Mouse (Mus musculus) bone marrow macrophage, adult 2 months (primary cell): ENCODE measurements around the gene Errfi1. TPM values are rescaled to one million over a fixed set of nuclear protein-coding genes. Genes with fewer than 3 reads are reported as not detected.

Experiments used
- H3K27ac ChIP-seq: 2 replicates; pipeline ENCODE4 v1.5.1; 2012; ENCODE audit warnings: low read depth, low read length; ENCODE audit not compliant: insufficient read depth
- H3K4me1 ChIP-seq: 2 replicates; pipeline ENCODE4 v1.6.1; 2012; ENCODE audit warnings: low read length; ENCODE audit not compliant: control insufficient read depth, insufficient read depth
- H3K4me3 ChIP-seq: 2 replicates; pipeline ENCODE4 v1.5.1; 2012; ENCODE audit warnings: mild to moderate bottlenecking, low read length, moderate library complexity; ENCODE audit not compliant: insufficient read depth
- CTCF ChIP-seq: IDR thresholded peaks from 2 replicates; pipeline ENCODE4 v1.5.1; 2012; ENCODE audit warnings: low read depth, mild to moderate bottlenecking, low read length, moderate library complexity
- POLR2A ChIP-seq: IDR thresholded peaks from 2 replicates; pipeline ENCODE4 v1.6.1; 2012; ENCODE audit warnings: mild to moderate bottlenecking, low read depth, low read length, borderline replicate concordance
- polyA plus RNA-seq: library from polyadenylated mRNA; stranded (reverse); fragments of >200 nt; gene quantifications from 2 replicates; pipeline ENCODE4 v1.2.4, GENCODE M21; 2012; ENCODE audit not compliant: missing spikeins, insufficient read depth, insufficient read length

The Errfi1 gene
- polyA plus RNA-seq: 8.7 TPM in 2 replicates

DNA sequence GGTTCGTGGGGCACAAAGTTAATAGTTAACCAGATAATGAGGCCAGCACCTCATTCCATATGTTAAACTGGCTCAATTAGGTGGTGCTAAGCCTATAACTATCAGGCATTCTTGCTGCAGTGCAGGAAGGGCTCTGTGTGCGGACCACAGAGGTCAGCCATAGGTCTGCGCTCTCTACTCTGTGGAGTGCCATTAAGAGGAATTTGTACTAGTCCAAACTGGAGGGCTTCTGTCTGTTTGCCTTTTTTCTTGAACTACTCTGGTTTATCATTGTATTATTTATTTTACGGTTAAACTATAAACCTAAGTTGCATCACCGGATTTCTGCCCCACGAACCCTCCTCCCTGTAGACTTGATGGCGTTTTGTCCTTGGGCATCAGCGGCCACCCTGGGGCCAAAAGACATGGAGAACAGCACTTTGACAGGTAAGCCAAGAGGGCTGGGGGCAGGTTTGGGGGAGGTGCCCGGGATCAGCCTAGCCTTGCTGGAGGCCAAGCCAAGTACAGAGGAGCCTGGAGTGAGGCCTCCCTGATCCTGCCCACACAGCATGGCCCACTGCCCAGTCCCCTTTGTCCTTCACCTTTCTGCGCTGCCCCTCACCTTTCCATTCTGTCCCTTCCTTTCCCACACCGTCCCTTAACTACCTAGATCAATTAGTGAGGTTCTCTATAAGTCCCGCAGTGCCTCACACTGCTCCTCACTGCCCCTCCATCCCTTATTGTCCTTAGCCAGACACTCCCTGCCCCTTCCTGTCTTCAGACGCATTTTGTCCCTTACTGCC lies at the start of gene Errfi1:
Gene Errfi1 (plus strand): TSS at position 240 of the 782 bp plus-strand sequence.
- no peak for TF ChIP-seq CTCF
- no peak for TF ChIP-seq POLR2A
- Histone ChIP-seq H3K27ac (no peak within 1 kb of the TSS), H3K4me3 (peak within 1 kb of the TSS; percentile 35), H3K4me1 (peaks cover under 1% of the 10 kb centered on the region; the same call in 1 of the 2 replicates)

DNA sequence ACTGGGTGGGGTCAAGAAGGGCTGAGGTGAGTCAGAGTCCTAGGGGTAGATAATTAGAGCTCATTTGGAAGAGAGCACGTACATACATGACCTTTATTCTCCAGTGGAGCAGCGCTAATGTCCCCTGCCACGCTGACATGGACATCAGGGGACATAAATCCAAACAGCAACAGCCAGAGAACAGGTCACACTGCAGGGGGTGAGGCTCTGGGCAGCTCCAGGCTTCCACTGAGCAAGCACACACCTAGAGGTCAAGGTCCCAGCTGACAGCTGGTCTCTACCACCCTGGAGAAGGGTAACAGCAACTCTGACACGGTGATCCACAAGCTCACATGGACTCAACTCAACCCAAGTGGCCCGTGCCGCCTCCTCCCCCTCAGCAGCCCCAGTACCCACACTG lies 49.5 kb upstream of the Errfi1 start:
- no peak for TF ChIP-seq POLR2A
- TF ChIP-seq CTCF: no peak
- Histone ChIP-seq H3K4me3 (no peak overlapping the region), H3K4me1 (peaks cover 21% of the 10 kb centered on the region), H3K27ac (no peak overlapping the region)

DNA sequence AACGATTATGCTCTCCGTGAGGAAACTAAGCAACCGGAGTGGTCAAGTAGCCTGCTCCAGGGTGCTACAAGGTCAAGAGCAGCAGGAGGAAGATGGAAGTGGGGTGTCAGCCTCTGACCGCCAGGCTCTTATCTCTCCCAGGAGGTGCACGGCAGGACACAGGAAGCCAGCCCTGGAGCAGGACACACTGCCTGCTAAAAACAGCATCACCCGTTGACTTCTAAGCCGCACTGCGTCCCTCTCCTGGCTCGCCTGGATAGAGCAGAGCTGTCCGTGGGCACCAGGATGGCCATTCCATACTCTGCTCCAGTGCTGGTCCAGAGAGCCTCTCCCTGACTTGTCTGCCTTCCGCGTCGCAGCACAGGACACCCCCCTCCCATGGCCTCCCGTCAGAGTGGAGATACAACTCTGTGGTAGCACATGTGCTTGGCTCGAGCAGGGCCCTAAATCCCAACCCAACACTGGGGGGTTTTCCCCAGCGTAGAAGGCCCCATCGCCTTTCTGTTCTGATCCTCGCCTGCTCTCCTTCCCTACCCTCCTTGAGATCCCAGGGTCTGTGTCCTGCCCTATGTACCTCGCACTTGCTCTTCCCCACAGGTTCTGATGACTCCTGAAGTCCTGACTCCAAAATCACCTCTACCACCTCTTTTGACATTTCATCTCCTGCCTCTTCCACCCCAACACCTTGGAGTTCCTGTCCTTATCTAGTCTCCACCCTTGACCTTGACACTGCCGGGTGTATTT lies 45.8 kb upstream of the Errfi1 start:
- TF ChIP-seq POLR2A: no peak
- no peak for TF ChIP-seq CTCF
- peaks cover 8% of the 10 kb centered on the region for H3K4me1 ChIP-seq
- H3K27ac ChIP-seq: no peak overlapping the region
- peak overlapping the region; percentile 33 for H3K4me3 ChIP-seq

DNA sequence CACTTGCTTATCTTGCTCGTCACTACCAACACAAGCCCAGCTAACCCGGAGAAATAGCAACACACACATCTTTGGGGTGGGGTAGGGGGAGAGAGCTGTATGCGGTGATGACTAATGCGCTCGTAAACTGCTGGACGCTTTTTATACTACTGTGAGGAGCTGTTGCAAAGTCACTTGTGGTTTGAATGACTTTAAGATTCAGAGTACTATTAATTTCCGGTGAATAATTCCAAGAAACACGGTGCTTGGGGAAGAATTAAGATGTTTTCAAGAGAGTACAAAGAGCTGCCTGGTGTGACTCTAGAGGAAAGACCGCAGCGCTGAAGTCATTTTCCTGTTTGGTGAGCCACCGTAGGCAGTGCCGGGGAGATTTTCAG lies 45.3 kb upstream of the Errfi1 start:
- Histone ChIP-seq H3K4me3 (peak overlapping the region; percentile 33), H3K27ac (no peak overlapping the region), H3K4me1 (peaks cover 8% of the 10 kb centered on the region)
- no peak for TF ChIP-seq CTCF
- no peak for TF ChIP-seq POLR2A

DNA sequence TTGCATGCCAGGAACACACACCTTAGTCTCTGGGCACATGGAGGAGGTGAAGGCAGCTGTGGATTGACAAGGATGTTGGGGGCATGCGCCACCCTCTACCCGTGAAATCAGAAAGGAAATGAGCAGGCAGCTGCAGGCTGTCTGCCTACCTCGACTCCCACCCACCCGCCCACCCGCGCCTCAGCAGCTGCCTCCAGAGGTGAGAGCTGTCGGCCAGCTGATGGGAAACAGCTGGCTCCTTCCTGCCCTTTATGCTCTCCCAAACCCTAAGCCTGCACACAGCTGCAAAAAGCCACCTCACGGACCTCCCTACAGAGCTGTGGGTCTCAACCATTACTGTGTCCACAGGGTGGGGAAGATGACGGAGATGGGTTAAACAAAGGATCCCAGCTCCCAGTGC lies 44.4 kb upstream of the Errfi1 start:
- Histone ChIP-seq H3K4me1 (peaks cover 8% of the 10 kb centered on the region), H3K27ac (no peak overlapping the region), H3K4me3 (peak overlapping the region; percentile 33; the same call in 1 of the 2 replicates)
- no peak for TF ChIP-seq CTCF
- no peak for TF ChIP-seq POLR2A

DNA sequence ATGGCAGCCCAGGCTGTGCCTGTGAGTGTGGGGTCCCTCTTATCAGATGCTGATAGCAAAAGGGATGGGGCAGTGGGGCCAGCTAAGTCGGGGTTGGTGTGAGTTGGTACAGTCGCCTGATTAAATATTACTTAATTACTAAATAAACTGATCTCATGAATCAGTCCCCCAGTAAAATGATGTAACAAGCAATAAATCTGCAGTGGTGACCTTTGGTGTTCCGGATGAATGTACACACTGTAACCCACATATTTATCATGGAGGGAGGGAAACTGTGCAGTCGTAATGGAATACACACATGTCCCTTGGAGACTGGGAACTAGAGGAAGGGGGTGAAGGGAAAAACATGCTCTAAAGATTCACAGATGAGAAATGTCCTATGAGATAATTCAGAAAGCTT lies 38.6 kb upstream of the Errfi1 start:
- Histone ChIP-seq H3K4me3 (no peak overlapping the region), H3K27ac (no peak overlapping the region), H3K4me1 (no peaks in the 10 kb centered on the region)
- TF ChIP-seq CTCF (no peak), POLR2A (no peak)

DNA sequence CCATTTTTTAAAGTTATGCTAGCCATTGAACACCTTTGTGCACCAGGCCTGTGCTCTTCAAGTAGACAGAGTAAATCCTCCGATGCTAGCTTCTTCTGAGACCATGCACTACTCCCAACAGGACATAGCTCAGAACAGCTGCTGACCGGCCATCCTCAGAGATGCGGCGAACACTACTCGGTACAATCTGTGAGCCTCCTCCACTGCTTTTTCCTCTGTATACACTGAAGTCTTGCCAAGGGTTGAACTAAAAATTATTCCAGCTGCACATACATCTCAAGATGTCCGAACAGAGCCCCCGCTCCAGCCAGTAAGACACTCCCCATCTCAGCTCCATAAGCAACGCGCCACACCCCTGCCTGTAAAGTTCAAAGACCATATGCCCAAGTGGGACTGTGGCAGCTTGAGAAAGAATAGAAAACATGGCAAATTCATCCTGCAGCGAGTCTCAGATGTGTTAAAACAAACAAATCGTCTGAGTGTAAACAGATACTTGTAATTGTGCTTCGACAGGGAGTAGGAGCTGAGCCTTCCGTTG lies 37.2 kb upstream of the Errfi1 start:
- Histone ChIP-seq H3K4me3 (no peak overlapping the region), H3K4me1 (peaks cover 8% of the 10 kb centered on the region), H3K27ac (no peak overlapping the region)
- no peak for TF ChIP-seq POLR2A
- no peak for TF ChIP-seq CTCF

DNA sequence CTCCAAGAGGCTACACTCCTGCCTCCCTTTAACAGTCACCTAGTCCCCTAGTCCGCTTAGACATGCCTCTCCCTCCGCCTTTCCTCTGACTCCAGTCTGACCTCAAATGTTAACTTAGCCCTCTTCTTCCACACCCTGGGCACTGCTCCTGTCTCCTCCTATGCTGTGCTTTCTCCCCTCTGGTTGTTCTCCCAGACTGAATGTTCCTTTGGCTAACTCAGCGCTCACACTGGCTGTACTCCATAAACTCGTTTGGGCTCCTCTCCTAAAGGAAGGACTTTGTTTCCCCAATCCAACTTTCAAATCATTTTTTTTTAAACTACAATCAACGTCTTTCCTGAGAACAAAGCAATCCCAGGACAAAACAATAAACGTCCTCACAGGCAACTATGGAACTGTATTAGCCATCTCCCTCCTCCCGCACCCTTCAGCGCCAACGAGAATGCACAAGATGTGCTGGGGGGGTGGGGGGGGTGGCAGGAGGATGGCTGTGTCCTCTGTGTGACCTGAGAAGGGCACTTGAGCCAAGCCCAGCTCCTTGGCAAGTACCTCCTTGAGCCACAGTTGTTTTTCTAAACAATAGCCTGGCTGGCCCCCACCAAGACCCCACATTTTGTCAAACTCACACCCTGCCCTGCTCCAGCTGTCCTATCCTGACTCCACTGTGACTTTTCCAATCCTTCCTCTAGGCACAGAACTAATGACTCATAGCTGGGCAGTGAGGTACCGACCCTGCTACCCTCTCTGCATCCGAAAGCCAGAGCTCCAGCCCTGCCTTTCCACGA lies 34.4 kb upstream of the Errfi1 start:
- Histone ChIP-seq H3K27ac (no peak overlapping the region), H3K4me3 (no peak overlapping the region), H3K4me1 (peaks cover 22% of the 10 kb centered on the region)
- no peak for TF ChIP-seq POLR2A
- no peak for TF ChIP-seq CTCF

DNA sequence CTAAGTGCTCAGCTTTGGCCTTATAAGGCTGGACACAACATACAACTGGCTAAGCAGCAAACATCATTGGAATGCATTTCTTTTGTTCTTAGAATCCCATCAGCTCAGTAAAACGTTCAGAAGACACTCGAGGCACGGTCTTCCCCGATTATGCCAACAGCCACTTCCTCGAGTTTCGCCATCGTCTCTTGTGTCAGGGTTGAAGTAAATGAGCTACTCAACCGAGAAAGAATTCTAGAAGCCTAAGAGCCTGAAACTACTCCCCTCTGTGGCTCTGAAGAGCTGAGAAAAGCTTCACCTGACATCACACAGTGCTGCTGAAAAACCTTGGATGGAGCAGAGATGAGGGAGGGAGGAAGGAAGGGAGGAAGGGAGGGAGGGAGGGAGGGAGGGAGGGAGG lies 32.3 kb upstream of the Errfi1 start:
- no peak overlapping the region for H3K4me3 ChIP-seq
- no peak overlapping the region for H3K27ac ChIP-seq
- TF ChIP-seq POLR2A: no peak
- no peak for TF ChIP-seq CTCF
- peaks cover 31% of the 10 kb centered on the region for H3K4me1 ChIP-seq
